Comparison of ENCODE assay signal across 11 mouse cellular contexts in genomic region chr8:61686340-61686739, GRCm38 (mm10).
DNase-seq lines count a peak whose midpoint lies in the region; ATAC-seq and TF ChIP-seq lines count a peak whose summit lies in the region.
"Had no signal": no experiment of that assay in that cellular context is flagged by ENCODE, and none has a peak within 500 bp of the region (broad histone marks: within the 10 kb centered on the region; RNA-seq: fewer than 3 reads in every experiment).

No protein-coding gene starts in this region.

- H3K27ac ChIP-seq in kidney, postnatal 0 days = no peak overlapping the region
- no peak overlapping the region for H3K27ac ChIP-seq in neural tube, embryonic 15.5 days (replicated peaks)
- H3K27ac ChIP-seq: embryonic facial prominence, embryonic 12.5 days; limb, embryonic 13.5 days; neural tube, embryonic 12.5 days had no signal

- no peaks in the 10 kb centered on the region for H3K36me3 ChIP-seq in kidney, postnatal 0 days (ENCODE audit: insufficient read depth, low read length)
- no peaks in the 10 kb centered on the region for H3K36me3 ChIP-seq in neural tube, embryonic 15.5 days
- H3K36me3 ChIP-seq: neural tube, embryonic 12.5 days had no signal

- H3K4me2 ChIP-seq in kidney, postnatal 0 days (ENCODE audit: low read length) = no peak overlapping the region
- H3K4me2 ChIP-seq in neural tube, embryonic 15.5 days = no peak overlapping the region
- H3K4me2 ChIP-seq: embryonic facial prominence, embryonic 12.5 days; limb, embryonic 13.5 days; neural tube, embryonic 12.5 days had no signal

- H3K4me1 ChIP-seq in kidney, postnatal 0 days (replicated peaks; ENCODE audit: insufficient read depth, low read length) = no peaks in the 10 kb centered on the region
- no peaks in the 10 kb centered on the region for H3K4me1 ChIP-seq in neural tube, embryonic 15.5 days
- H3K4me1 ChIP-seq: embryonic facial prominence, embryonic 12.5 days; neural tube, embryonic 12.5 days had no signal

- TF ChIP-seq CTCF in kidney, postnatal 0 days (IDR thresholded peaks at IDR 0.05; ENCODE audit: low read depth) = peak; percentile 66

- no peak overlapping the region for H3K4me3 ChIP-seq in kidney, postnatal 0 days (replicated peaks; ENCODE audit: low read depth, low read length)
- H3K4me3 ChIP-seq in neural tube, embryonic 15.5 days (replicated peaks) = no peak overlapping the region
- H3K4me3 ChIP-seq: embryonic facial prominence, embryonic 12.5 days; limb, embryonic 13.5 days; neural tube, embryonic 12.5 days had no signal

- no peak for ATAC-seq in kidney, postnatal 0 days (replicated peaks; ENCODE audit: low FRiP score, low read depth)
- no peak for ATAC-seq in neural tube, embryonic 15.5 days (ENCODE audit: low FRiP score)

- peak; percentile 81 for DNase-seq in heart, adult 11 months
- DNase-seq in heart, postnatal 4 days = no peak
- peak; percentile 57 for DNase-seq in 3T3-L1 (ENCODE audit: low read depth, low spot score)
- peak; percentile 12 to 41 for DNase-seq in adrenal gland, adult 18-20 months (ENCODE audit: low spot score in 2 of 2)
- peak; percentile 64 for DNase-seq in kidney, postnatal 0 days (ENCODE audit: low spot score)
- no peak for DNase-seq in ovary, postnatal 36 days (ENCODE audit: low spot score)
- DNase-seq in retina, postnatal 1 day = no peak

- no peak overlapping the region for H3K9ac ChIP-seq in kidney, postnatal 0 days (ENCODE audit: low read depth, low read length)
- H3K9ac ChIP-seq in neural tube, embryonic 15.5 days (replicated peaks) = no peak overlapping the region
- H3K9ac ChIP-seq: embryonic facial prominence, embryonic 12.5 days; limb, embryonic 13.5 days; neural tube, embryonic 12.5 days had no signal

- no peaks in the 10 kb centered on the region for H3K27me3 ChIP-seq in kidney, postnatal 0 days (ENCODE audit: insufficient read depth, low read length)
- H3K27me3 ChIP-seq in neural tube, embryonic 15.5 days (replicated peaks) = no peaks in the 10 kb centered on the region
- H3K27me3 ChIP-seq: embryonic facial prominence, embryonic 12.5 days; limb, embryonic 13.5 days; neural tube, embryonic 12.5 days had no signal

- H3K9me3 ChIP-seq in kidney, postnatal 0 days (replicated peaks; ENCODE audit: low read length) = no peaks in the 10 kb centered on the region
- H3K9me3 ChIP-seq in neural tube, embryonic 15.5 days (replicated peaks) = no peaks in the 10 kb centered on the region
- H3K9me3 ChIP-seq: embryonic facial prominence, embryonic 12.5 days; limb, embryonic 13.5 days; neural tube, embryonic 12.5 days had no signal

Comparison
In these comparisons a context has a peak if more than half of its experiments do, and no peak if none do; other contexts are left out.
1. DNase-seq: peak in heart, adult 11 months (single experiment), 3T3-L1 (single experiment), adrenal gland, adult 18-20 months (2 of 2) and kidney, postnatal 0 days (single experiment); none in heart, postnatal 4 days (single experiment), ovary, postnatal 36 days (single experiment) and retina, postnatal 1 day (single experiment).